Mouse (Mus musculus) liver, embryonic 14.5 days (tissue): Measurements from ENCODE around the gene Elmo2. TPM values are rescaled to one million over a fixed set of nuclear protein-coding genes. Genes with fewer than 3 reads are reported as not detected.

ENCODE experiments used
- ATAC-seq: fragments of 200-750 bp; cut with Nextera tagmentation; 2 replicates; pipeline ENCODE4 v1.8.0; 2017; ENCODE audit warnings: moderate number of reproducible peaks, mild to moderate bottlenecking, moderate library complexity; ENCODE audit not compliant: insufficient read depth
- DNase-seq, 3 experiments: peaks; one replicate each; pipeline ENCODE4 v3.0.0-alpha.2; 2012 to 2013; ENCODE audit warnings: low read depth in 3 of 3, low spot score in 3 of 3
- H3K27ac ChIP-seq: fragments of 300-500 bp; sonication (generic); 2 replicates; pipeline ENCODE4 v1.5.1; 2014; ENCODE audit warnings: moderate library complexity, mild to moderate bottlenecking, control low read depth, inconsistent platforms
- H3K27me3 ChIP-seq: fragments of 300-500 bp; sonication (generic); 2 replicates; pipeline ENCODE4 v1.6.1; 2014; ENCODE audit warnings: mild to moderate bottlenecking, low read length, moderate library complexity; ENCODE audit not compliant: control insufficient read depth, insufficient read depth
- H3K36me3 ChIP-seq: fragments of 300-500 bp; sonication (generic); replicated peaks from 2 replicates; pipeline ENCODE4 v1.6.1; 2014; ENCODE audit warnings: low read depth; ENCODE audit not compliant: control insufficient read depth, insufficient read depth
- H3K4me1 ChIP-seq, 2 experiments: fragments of 200-500 bp in 1 of 2; fragments of 300-500 bp in 1 of 2; sonication (generic) in 1 of 2; replicated peaks; 2 replicates each; pipeline ENCODE4 v1.6.1; 2012 to 2014; ENCODE audit warnings: antibody characterized with exemption in 1 of 2, inconsistent platforms in 1 of 2, low read length in 1 of 2; ENCODE audit not compliant: control insufficient read depth in 2 of 2, insufficient read depth in 2 of 2
- H3K4me2 ChIP-seq: fragments of 300-500 bp; sonication (generic); 2 replicates; pipeline ENCODE4 v1.6.1; 2014; ENCODE audit warnings: low read depth, mild to moderate bottlenecking, control low read depth, moderate library complexity
- H3K4me3 ChIP-seq, 2 experiments: fragments of 200-500 bp in 1 of 2; fragments of 300-500 bp in 1 of 2; sonication (generic) in 1 of 2; 2 replicates each; pipeline ENCODE4 v1.5.1; 2012 to 2014; ENCODE audit warnings: low read depth in 2 of 2, low read length in 2 of 2, mild to moderate bottlenecking in 2 of 2, control low read depth in 1 of 2, inconsistent platforms in 1 of 2, moderate library complexity in 1 of 2; ENCODE audit not compliant: insufficient read depth in 1 of 2
- H3K9ac ChIP-seq: fragments of 300-500 bp; sonication (generic); replicated peaks from 2 replicates; pipeline ENCODE4 v1.6.1; 2014; ENCODE audit warnings: mild to moderate bottlenecking, control low read depth, moderate library complexity
- H3K9me3 ChIP-seq: fragments of 300-500 bp; sonication (generic); 2 replicates; pipeline ENCODE4 v1.6.1; 2016; ENCODE audit warnings: low read length, mixed read lengths; ENCODE audit not compliant: control insufficient read depth
- CTCF ChIP-seq: IDR thresholded peaks from 2 replicates; pipeline ENCODE4 v1.5.1; 2016; ENCODE audit warnings: antibody characterized with exemption, low read depth, control low read depth
- EP300 ChIP-seq: IDR thresholded peaks from 2 replicates; pipeline ENCODE4 v1.6.1; 2016; ENCODE audit warnings: antibody characterized with exemption, low read depth
- WGBS: fragments of 180-500 bp; shearing (Covaris S2); extraction: QIAGEN DNeasy Blood & Tissue Kit; methylation state at CpG from one replicate; pipeline ENCODE4 v1.1.7; 2014; ENCODE audit not compliant: insufficient replicate concordance; 5-methylcytosine and 5-hydroxymethylcytosine counted together
- polyA plus RNA-seq, 2 experiments: library from polyadenylated mRNA; depleted of rRNA in 1 of 2; stranded (reverse) in 1 of 2; unstranded in 1 of 2; fragments of >200 nt; fragmentation: Nextera tagmentation in 1 of 2; extraction: Ambion mirVana in 1 of 2; gene quantifications; 2 replicates each; pipeline versions ENCODE4 v1.2.1 to v1.2.3; 2012 to 2014

Elmo2 gene
- polyA plus RNA-seq, 2 experiments: 10.2 to 13.1 TPM

DNA sequence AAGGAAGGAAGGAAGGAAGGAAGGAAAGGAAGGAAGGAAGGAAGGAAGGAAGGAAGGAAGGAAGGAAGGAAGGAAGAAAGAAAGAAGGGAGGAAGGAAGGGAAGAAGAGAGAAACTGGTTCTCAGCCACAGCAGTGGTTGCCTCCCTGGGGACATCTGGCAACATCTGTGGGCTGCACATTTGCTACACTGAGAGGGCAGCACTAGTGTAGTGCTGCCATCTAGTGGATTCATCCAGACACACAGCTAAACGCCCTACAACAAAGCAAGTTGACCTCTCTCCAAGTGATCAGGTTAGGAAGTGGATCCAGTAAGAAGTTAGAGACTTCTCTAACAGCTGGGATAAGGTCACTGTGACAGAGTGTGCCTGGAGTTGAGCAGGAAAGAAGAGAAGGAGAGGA is 34.6 kb upstream of the Elmo2 start:
- no peak for ATAC-seq
- Histone ChIP-seq H3K9ac (no peak overlapping the region), H3K27me3 (no peaks in the 10 kb centered on the region), H3K9me3 (no peaks in the 10 kb centered on the region), H3K4me2 (no peak overlapping the region), H3K4me1 (no peaks in the 10 kb centered on the region), H3K4me3 (no peak overlapping the region), H3K36me3 (no peaks in the 10 kb centered on the region), H3K27ac (no peak overlapping the region)
- TF ChIP-seq CTCF: peak; percentile 86
- TF ChIP-seq EP300: no peak
- peak; percentile 16 to 22 (median 20) for DNase-seq
- 0% methylated on average over 1 of the region's 1 CpGs for WGBS

DNA sequence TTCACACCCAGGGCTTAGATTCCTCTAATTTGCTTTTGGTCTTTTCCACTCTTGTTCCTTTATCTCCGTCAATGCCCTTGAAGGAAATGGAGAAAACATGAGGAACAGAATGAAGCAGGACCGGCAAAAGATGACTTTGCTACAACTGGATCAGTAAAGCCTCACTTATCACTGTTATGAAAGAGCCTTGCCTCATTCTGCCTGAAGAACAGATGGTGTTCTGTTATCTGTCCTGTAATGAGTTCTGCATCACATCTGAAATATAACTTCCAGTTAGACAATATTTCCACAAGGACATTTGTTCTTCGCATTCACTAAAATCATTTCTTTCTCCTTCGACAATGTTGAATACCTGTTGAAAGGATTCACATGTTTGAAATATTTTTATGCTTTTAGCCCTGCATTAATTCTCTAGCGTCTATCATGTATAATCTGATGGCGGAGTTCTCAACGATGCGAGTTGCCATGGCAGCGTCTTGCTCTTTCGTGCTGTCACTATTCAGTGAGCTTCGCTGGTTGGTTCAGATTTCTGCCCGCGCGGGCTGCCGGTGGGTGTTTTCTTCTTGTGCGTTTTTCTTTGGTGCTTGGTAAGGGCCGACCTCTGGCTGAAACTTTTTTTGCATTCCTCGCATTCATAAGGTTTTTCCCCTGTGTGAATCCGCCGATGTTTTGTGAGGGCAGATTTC is 25.7 kb upstream of the Elmo2 start:
- 77% methylated on average over 20 of the region's 20 CpGs for WGBS
- Histone ChIP-seq H3K27ac (no peak overlapping the region), H3K9ac (no peak overlapping the region), H3K36me3 (no peaks in the 10 kb centered on the region), H3K4me1 (no peaks in the 10 kb centered on the region), H3K4me3 (no peak overlapping the region), H3K4me2 (no peak overlapping the region), H3K27me3 (no peaks in the 10 kb centered on the region), H3K9me3 (0 out of 2 replicates have a peak, but pooled peaks cover 2% of the 10 kb centered on the region)
- TF ChIP-seq CTCF (no peak), EP300 (no peak)
- ATAC-seq: no peak
- no peak for DNase-seq

DNA sequence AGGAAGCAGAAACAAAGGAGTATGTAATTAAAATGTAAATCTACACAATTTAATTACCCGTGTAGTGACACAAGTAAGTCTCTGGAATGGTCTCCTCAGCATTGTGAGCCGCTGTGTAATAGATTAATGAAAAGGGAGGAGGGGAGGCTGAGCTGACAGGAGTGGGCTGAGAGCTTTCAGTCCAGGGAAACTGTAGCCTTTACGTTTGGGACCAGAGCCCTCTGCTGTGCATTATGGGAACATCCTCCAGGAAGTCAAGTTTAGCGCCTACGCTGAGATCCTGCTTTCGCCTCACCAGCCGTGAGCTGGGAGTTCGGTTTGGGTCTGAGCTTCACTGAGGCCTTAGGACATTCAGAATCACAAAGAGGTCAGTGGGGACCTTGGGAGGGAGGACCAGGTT is 23.2 kb upstream of the Elmo2 start:
- WGBS: 24% methylated on average over 8 of the region's 8 CpGs
- H3K4me3 ChIP-seq: no peak overlapping the region
- ATAC-seq (no peak), DNase-seq (no peak)
- TF ChIP-seq CTCF: no peak
- no peak for TF ChIP-seq EP300
- no peak overlapping the region for H3K27ac ChIP-seq
- H3K9ac ChIP-seq: no peak overlapping the region
- no peaks in the 10 kb centered on the region for H3K27me3 ChIP-seq
- H3K4me1 ChIP-seq: no peaks in the 10 kb centered on the region
- H3K9me3 ChIP-seq: 0 out of 2 replicates have a peak, but pooled peaks cover 2% of the 10 kb centered on the region
- H3K4me2 ChIP-seq: no peak overlapping the region
- no peaks in the 10 kb centered on the region for H3K36me3 ChIP-seq

DNA sequence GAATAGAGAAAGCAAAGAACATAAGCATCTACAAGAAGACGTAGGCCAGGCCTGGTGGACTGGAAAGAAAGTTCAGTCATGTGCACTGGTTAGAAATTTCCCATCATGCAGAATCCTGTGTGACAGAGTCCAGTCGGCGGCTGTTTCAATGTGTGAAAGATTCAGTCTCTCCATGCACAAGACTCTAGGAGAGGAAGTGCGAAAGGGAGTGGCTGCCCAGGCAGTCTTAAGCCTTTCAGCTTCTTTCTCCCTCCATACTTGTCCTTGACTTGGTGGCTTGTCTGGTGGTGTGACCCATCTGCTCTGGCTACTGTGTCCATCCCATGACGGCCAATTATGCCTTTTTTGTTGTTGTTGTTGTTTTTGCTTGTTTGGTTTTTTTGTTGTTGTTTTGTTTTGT is 19.9 kb upstream of the Elmo2 start:
- Histone ChIP-seq H3K4me1 (no peaks in the 10 kb centered on the region), H3K36me3 (no peaks in the 10 kb centered on the region), H3K27me3 (no peaks in the 10 kb centered on the region), H3K9ac (no peak overlapping the region), H3K27ac (no peak overlapping the region), H3K4me2 (no peak overlapping the region), H3K9me3 (no peaks in the 10 kb centered on the region), H3K4me3 (no peak overlapping the region)
- ATAC-seq (no peak), DNase-seq (no peak)
- no peak for TF ChIP-seq EP300
- no peak for TF ChIP-seq CTCF
- WGBS: 68% methylated on average over 5 of the region's 5 CpGs

DNA sequence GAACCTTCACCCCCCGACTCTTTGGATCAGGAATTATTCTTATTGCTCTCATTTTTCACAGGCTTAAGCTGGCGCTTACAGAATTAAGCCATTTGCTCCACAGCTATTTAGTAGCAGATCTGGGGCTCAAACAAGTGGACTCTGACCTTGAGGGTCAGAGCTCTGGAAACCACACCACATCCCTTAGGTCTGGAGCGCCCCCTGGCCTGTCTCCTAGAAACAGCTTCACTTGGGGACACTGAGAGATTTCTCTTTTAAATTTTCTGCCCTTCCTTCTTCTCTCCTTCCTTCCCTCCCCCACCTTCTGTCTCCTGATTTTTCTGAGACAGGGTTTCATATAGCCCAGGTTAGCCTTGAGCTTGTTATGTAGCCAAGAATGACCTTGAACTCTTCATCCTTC is 10.9 kb upstream of the Elmo2 start:
- no peaks in the 10 kb centered on the region for H3K4me1 ChIP-seq
- H3K9me3 ChIP-seq: no peaks in the 10 kb centered on the region
- no peaks in the 10 kb centered on the region for H3K27me3 ChIP-seq
- H3K36me3 ChIP-seq: no peaks in the 10 kb centered on the region
- TF ChIP-seq EP300 (no peak), CTCF (peak; percentile 61)
- WGBS: 27% methylated on average over 3 of the region's 3 CpGs
- no peak overlapping the region for H3K4me3 ChIP-seq
- H3K4me2 ChIP-seq: no peak overlapping the region
- DNase-seq (no peak), ATAC-seq (no peak)
- H3K9ac ChIP-seq: no peak overlapping the region
- H3K27ac ChIP-seq: no peak overlapping the region
